Mouse (Mus musculus) small intestine, adult 2 months (tissue): ENCODE data around the gene 1700009N14Rik. TPM values are rescaled to one million over a fixed set of nuclear protein-coding genes. Genes with fewer than 3 reads are reported as not detected.

Experiments used
- H3K27ac ChIP-seq: fragments of 200-500 bp; 2 replicates; pipeline ENCODE4 v1.5.1; 2012; ENCODE audit warnings: low read depth, low read length, control low read depth, inconsistent platforms; ENCODE audit not compliant: insufficient read depth
- H3K27me3 ChIP-seq: fragments of 200-500 bp; 2 replicates; pipeline ENCODE4 v1.6.1; 2012; ENCODE audit warnings: mild to moderate bottlenecking, moderate library complexity, low read length, inconsistent platforms; ENCODE audit not compliant: control insufficient read depth, insufficient read depth
- H3K36me3 ChIP-seq: fragments of 200-500 bp; 2 replicates; pipeline ENCODE4 v1.6.1; 2012; ENCODE audit warnings: mild to moderate bottlenecking, low read length, control low read depth, inconsistent platforms; ENCODE audit not compliant: control insufficient read depth, insufficient read depth
- H3K4me1 ChIP-seq: fragments of 200-500 bp; 2 replicates; pipeline ENCODE4 v1.6.1; 2012; ENCODE audit warnings: low read length, inconsistent platforms, mixed read lengths; ENCODE audit not compliant: control insufficient read depth, insufficient read depth, insufficient read length
- H3K4me3 ChIP-seq: fragments of 200-500 bp; 2 replicates; pipeline ENCODE4 v1.5.1; 2012; ENCODE audit warnings: low read depth, mild to moderate bottlenecking, control low read depth, inconsistent platforms, low read length, moderate library complexity
- CTCF ChIP-seq: fragments of 200-500 bp; IDR thresholded peaks from 2 replicates; pipeline ENCODE4 v1.5.1; 2012; ENCODE audit warnings: low read depth, mild to moderate bottlenecking, control low read depth, inconsistent platforms, low read length, moderate library complexity, mixed read lengths; ENCODE audit not compliant: insufficient replicate concordance, insufficient read length; ENCODE audit errors: extremely low read depth
- POLR2A ChIP-seq: fragments of 200-500 bp; IDR thresholded peaks from 2 replicates; pipeline ENCODE4 v1.6.1; 2012; ENCODE audit warnings: low read depth, mild to moderate bottlenecking, control low read depth, inconsistent platforms, low read length, moderate library complexity
- WGBS: fragments of 180-500 bp; shearing (Covaris S2); methylation state at CpG from one replicate; pipeline ENCODE4 v1.1.7; 2018; 5-methylcytosine and 5-hydroxymethylcytosine counted together
- polyA plus RNA-seq: library from polyadenylated mRNA; depleted of rRNA; stranded (reverse); fragments of >200 nt; gene quantifications from 2 replicates; pipeline ENCODE4 v1.2.3, GENCODE M21; 2012; rRNA removed

Gene 1700009N14Rik
- not detected in 2 replicates for polyA plus RNA-seq

DNA sequence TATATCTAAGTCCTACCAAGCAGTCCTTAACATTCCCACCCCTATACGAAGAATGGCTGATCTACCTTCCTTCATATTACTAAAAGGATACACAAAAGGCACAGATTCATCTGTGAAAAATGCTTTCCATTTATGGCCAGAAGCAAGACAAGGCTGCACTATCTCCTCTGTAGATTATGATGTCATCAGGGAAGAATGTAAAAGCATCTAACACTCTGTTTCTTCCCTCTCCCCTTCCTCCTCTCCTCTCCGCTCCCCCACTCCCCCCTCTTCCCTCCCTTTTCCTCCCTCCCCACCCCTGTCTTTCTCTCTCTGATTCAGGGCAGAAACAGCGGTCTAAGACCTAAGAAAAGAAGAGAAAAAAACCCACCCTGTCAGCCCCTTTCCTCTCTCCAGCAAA, at the start of gene 1700009N14Rik:
1700009N14Rik (plus strand) TSS at position 227 of the 400 bp plus-strand sequence.
- TF ChIP-seq CTCF (no peak), POLR2A (no peak)
- H3K27me3 ChIP-seq = no peaks in the 10 kb centered on the region
- no peaks in the 10 kb centered on the region for H3K36me3 ChIP-seq
- WGBS = 53% methylated on average over 3 of the region's 3 CpGs
- no peak within 1 kb of the TSS for H3K27ac ChIP-seq
- H3K4me1 ChIP-seq = no peaks in the 10 kb centered on the region
- H3K4me3 ChIP-seq = no peak within 1 kb of the TSS

DNA sequence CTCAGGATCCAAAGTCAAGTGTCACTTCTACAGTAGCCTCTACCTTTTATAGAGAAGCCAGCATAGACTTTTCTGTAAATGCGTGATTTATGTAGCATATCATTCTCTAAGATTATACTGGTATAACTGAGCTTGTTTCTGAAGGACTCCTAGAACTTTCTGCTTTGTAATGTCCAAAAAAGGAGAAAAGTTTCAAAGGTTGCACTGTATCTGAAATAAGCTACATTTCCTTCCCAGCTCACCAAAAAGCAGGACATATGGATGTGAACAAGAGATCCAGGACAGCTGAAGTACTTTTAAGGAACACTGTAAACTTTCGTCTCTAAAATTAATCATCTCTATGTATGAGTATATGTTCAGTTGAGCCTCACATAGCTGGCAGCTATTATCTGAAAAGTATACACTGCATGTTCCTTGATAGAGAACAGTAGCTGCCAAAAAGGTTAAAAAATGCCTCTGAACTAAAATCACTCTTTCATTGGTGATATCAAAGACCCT, 12.2 kb upstream of the 1700009N14Rik start:
- 82% methylated on average over 2 of the region's 2 CpGs for WGBS
- Histone ChIP-seq H3K4me3 (no peak overlapping the region), H3K4me1 (no peaks in the 10 kb centered on the region), H3K27me3 (no peaks in the 10 kb centered on the region), H3K36me3 (no peaks in the 10 kb centered on the region), H3K27ac (no peak overlapping the region)
- TF ChIP-seq CTCF (no peak), POLR2A (no peak)

DNA sequence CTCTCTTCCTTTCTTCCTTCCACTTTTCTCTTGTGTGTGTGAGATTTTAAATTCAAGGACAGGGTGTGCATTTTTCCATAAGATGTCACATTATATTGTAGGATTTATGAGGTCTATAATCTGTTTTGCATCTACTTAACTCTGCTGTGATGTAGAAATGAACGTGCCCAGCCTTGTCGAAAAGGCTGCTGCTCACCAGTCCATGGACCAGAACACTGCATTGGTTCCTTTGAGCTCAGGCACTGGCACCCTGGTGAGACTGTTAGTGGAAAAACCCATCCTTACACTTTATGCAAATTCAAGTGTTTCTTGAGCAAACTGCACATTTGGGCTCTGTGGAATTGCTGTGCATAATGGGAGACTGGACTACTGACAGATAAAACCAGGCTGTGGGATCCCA, 24.2 kb downstream of the 1700009N14Rik start:
- no peaks in the 10 kb centered on the region for H3K27me3 ChIP-seq
- no peak overlapping the region for H3K27ac ChIP-seq
- no peaks in the 10 kb centered on the region for H3K36me3 ChIP-seq
- H3K4me1 ChIP-seq = no peaks in the 10 kb centered on the region
- TF ChIP-seq POLR2A (no peak), CTCF (no peak)
- no peak overlapping the region for H3K4me3 ChIP-seq
- 86% methylated on average over 2 of the region's 2 CpGs for WGBS

DNA sequence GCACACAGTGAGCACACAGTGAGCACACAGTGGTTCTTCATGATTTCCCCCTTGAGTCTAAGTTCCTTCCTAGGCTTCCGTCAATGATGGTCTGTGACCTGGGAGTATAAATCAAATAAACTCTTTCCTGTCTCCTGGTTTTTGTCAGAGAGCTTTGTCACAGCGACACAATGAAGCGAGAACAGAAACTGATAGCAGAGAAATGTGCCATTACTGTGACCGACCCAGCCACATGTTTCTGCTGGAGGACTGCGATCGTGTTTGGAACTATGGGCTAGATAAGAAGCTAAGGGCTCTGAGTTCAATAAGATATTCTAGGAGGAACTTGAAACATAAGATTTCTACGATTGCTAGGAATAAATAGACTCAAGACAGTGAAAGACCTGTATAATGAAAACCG, 36.3 kb downstream of the 1700009N14Rik start:
- Histone ChIP-seq H3K36me3 (no peaks in the 10 kb centered on the region), H3K4me3 (no peak overlapping the region), H3K27me3 (no peaks in the 10 kb centered on the region), H3K4me1 (no peaks in the 10 kb centered on the region), H3K27ac (no peak overlapping the region)
- 69% methylated on average over 8 of the region's 8 CpGs for WGBS
- no peak for TF ChIP-seq POLR2A
- no peak for TF ChIP-seq CTCF

DNA sequence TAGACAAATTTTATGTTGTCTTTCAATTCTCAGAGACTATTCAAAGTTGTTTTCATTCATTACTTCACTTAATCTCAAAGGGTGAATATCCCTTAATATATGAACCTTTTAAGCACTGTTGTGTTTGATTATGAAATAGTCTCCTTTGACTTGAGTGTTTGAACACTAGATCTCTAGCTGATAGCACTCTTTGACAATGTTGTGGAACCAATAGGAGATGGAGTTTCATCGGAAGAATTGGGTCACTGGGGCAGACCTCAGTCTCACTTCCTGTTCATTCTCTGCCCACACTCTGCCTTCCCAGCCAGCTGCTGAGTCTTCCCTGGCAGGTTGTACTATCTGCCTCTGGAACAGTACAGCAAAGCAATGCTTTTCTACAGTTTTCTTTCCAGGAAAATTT, 43.5 kb downstream of the 1700009N14Rik start:
- Histone ChIP-seq H3K4me1 (no peaks in the 10 kb centered on the region), H3K27me3 (no peaks in the 10 kb centered on the region), H3K4me3 (no peak overlapping the region), H3K36me3 (no peaks in the 10 kb centered on the region), H3K27ac (no peak overlapping the region)
- 45% methylated on average over 1 of the region's 1 CpGs for WGBS
- TF ChIP-seq POLR2A = no peak

DNA sequence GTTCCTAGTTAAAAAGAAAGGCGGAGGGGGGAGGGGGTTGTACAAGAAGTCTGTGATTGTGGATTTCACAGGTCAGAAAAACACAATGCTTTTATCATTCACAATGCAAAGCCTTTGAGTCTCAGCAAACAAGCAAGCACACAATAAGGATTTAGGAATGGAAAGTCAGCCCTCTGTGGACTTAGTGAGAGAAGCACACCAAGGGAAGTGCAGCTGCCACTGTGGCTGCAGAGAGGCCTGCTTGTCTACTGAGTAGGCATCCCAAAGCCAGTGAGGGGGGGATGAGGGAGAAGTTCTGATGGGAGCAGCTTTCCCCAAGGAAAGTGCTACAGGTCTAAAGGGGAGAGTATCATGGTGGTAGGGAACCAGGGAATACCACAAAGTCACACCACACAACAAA, 45.8 kb downstream of the 1700009N14Rik start:
- 57% methylated on average over 1 of the region's 1 CpGs for WGBS
- TF ChIP-seq CTCF (no peak), POLR2A (no peak)
- Histone ChIP-seq H3K27me3 (no peaks in the 10 kb centered on the region), H3K4me1 (no peaks in the 10 kb centered on the region), H3K36me3 (no peaks in the 10 kb centered on the region), H3K4me3 (no peak overlapping the region), H3K27ac (no peak overlapping the region)
